ENCODE assay signal across 12 mouse cellular contexts in the genomic region with DNA sequence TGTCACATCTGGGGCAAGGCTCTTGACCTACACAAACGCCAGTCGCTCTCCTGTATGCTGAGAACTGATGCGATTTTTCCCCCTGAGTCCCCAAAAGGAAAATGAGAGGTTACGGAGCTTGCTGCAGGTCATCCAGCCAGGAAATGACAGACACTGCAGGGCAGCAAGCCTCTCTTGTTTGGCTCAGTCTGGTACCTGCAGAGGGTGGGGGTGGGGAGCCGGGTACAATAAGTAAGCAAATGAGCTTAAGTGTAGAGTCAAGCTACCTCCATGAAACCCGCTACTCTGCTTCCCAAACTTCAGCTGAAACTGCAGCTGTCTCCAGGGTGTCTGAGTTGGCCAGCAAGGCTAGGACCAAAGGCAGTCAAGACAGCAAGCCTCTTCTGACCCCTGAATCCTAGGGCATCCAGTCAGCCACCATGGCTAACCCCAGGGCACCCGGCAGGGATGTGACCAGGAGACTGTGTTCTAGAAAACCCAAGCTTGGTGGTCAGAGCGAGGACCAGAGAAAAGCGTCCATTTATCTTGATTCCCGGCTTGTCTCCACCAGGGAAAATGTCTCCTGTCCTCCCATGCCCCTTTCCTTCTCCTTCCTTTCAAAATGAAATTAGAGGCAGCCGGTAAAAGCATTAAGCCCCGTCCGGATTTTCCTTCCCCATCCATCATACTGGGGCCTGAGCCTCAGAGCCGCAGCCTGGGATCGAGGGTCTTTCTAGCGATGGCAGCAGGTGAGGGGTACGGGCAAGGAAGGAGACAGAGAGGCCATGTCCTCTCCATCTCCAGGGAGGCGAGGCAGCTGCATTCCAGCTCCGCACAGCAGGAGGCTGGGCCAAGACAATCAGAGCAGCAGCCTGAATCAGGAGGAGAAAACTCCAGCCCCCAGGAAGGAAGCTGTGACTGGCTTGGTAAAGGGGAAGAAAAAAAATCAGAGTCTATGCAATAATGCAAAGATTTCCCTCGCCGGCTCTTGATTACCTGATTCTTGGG.
DNase-seq lines count a peak whose midpoint lies in the region; ATAC-seq lines count a peak whose summit lies in the region.
"Had no signal": no experiment of that assay in that cellular context is flagged by ENCODE, and none has a peak within 500 bp of the region (broad histone marks: within the 10 kb centered on the region; RNA-seq: fewer than 3 reads in every experiment).

No protein-coding gene starts in this region.

- H3K9ac ChIP-seq in heart, embryonic 16.5 days (ENCODE audit: low read length), result no peak overlapping the region
- H3K9ac ChIP-seq in hindbrain, embryonic 14.5 days, result 0 out of 2 replicates have a peak overlapping the region, but pooled peaks have one; percentile 24
- no peak overlapping the region for H3K9ac ChIP-seq in neural tube, embryonic 12.5 days
- H3K9ac ChIP-seq: liver, postnatal 0 days had no signal

- no peak for ATAC-seq in heart, embryonic 16.5 days (replicated peaks; ENCODE audit: extremely low read depth, insufficient read depth, low FRiP score)
- no peak for ATAC-seq in hindbrain, embryonic 14.5 days (ENCODE audit: low FRiP score)
- no peak for ATAC-seq in neural tube, embryonic 12.5 days (ENCODE audit: low FRiP score, low read depth)
- ATAC-seq in frontal cortex, adult (ENCODE audit: low TSS enrichment), result no peak
- ATAC-seq: activated CD4-positive, CD25-positive, alpha-beta regulatory T cell, adult 4 months; liver, postnatal 0 days had no signal

- no peaks in the 10 kb centered on the region for H3K36me3 ChIP-seq in heart, embryonic 16.5 days (ENCODE audit: control insufficient read depth, insufficient read depth)
- no peaks in the 10 kb centered on the region for H3K36me3 ChIP-seq in hindbrain, embryonic 14.5 days (replicated peaks; ENCODE audit: control insufficient read depth, insufficient read depth)
- no peaks in the 10 kb centered on the region for H3K36me3 ChIP-seq in neural tube, embryonic 12.5 days

- H3K9me3 ChIP-seq in heart, embryonic 16.5 days (replicated peaks; ENCODE audit: control insufficient read depth, low read length), result peaks cover 10% of the 10 kb centered on the region
- no peaks in the 10 kb centered on the region for H3K9me3 ChIP-seq in hindbrain, embryonic 14.5 days (ENCODE audit: control insufficient read depth, low read length)
- peaks cover 11% of the 10 kb centered on the region; the same call in 1 of the 2 replicates for H3K9me3 ChIP-seq in neural tube, embryonic 12.5 days

- 0 out of 2 replicates have a peak overlapping the region, but pooled peaks have one; percentile 18 for H3K4me2 ChIP-seq in heart, embryonic 16.5 days (ENCODE audit: low read depth, low read length)
- peak overlapping the region; percentile 17 for H3K4me2 ChIP-seq in hindbrain, embryonic 14.5 days (replicated peaks)
- peak overlapping the region; percentile 24 for H3K4me2 ChIP-seq in neural tube, embryonic 12.5 days (replicated peaks)

- H3K27me3 ChIP-seq in heart, embryonic 16.5 days (ENCODE audit: control insufficient read depth, insufficient read depth, low read length), result peaks cover 26% of the 10 kb centered on the region
- H3K27me3 ChIP-seq in hindbrain, embryonic 14.5 days (ENCODE audit: control insufficient read depth, insufficient read depth, low read length), result no peaks in the 10 kb centered on the region
- H3K27me3 ChIP-seq in neural tube, embryonic 12.5 days (replicated peaks), result no peaks in the 10 kb centered on the region

- H3K4me3 ChIP-seq in heart, embryonic 16.5 days (ENCODE audit: low read length), result no peak overlapping the region
- no peak overlapping the region for H3K4me3 ChIP-seq in hindbrain, embryonic 14.5 days (replicated peaks; ENCODE audit: low read length)
- no peak overlapping the region for H3K4me3 ChIP-seq in neural tube, embryonic 12.5 days
- H3K4me3 ChIP-seq: myocyte had no signal

- H3K27ac ChIP-seq in heart, embryonic 16.5 days (ENCODE audit: low read length), result no peak overlapping the region
- peak overlapping the region; percentile 29 for H3K27ac ChIP-seq in hindbrain, embryonic 14.5 days
- H3K27ac ChIP-seq in neural tube, embryonic 12.5 days, result no peak overlapping the region
- H3K27ac ChIP-seq: kidney, postnatal 0 days had no signal

- H3K4me1 ChIP-seq in heart, embryonic 16.5 days (ENCODE audit: control insufficient read depth, insufficient read depth, low read length), result no peaks in the 10 kb centered on the region
- peaks cover 17% of the 10 kb centered on the region for H3K4me1 ChIP-seq in hindbrain, embryonic 14.5 days (replicated peaks; ENCODE audit: control insufficient read depth, insufficient read depth, low read length)
- H3K4me1 ChIP-seq in neural tube, embryonic 12.5 days, result peaks cover 22% of the 10 kb centered on the region

- DNase-seq in heart, adult 9 months (ENCODE audit: low spot score in 2 of 2), result no peak
- peak; percentile 47 for DNase-seq in embryo, embryonic 9.5 days (ENCODE audit: extremely low spot score)
- no peak for DNase-seq in hindbrain, embryonic 14.5 days (ENCODE audit: low spot score)
- DNase-seq in c-Kit-positive CD71-positive TER-119-positive erythroid progenitor cells, embryonic 14.5 days (ENCODE audit: low spot score), result no peak
- DNase-seq in gastrocnemius, adult 18-20 months (ENCODE audit: low spot score), result no peak
- DNase-seq: liver, postnatal 0 days had no signal

- 13% methylated on average over 21 of the region's 21 CpGs for WGBS in heart, embryonic 16.5 days
- WGBS in hindbrain, embryonic 14.5 days, result 6% methylated on average over 21 of the region's 21 CpGs
- WGBS in neural tube, embryonic 12.5 days, result 6% methylated on average over 21 of the region's 21 CpGs
